Mouse (Mus musculus) gastrocnemius, postnatal 10 days (tissue): ENCODE results near the gene Fbxo36. TPM values are rescaled to one million over a fixed set of nuclear protein-coding genes. Genes with fewer than 3 reads are reported as not detected.

Experiments
- DNase-seq: peaks from one replicate; pipeline ENCODE4 v3.0.0; 2021; ENCODE audit warnings: mixed read lengths
- long read RNA-seq, 2 experiments: library from polyadenylated mRNA; stranded (forward); transcript quantifications; one replicate each; pipeline ENCODE4 v2.0.0; 2021
- total RNA-seq, 2 experiments: library from RNA; stranded (reverse); gene quantifications; 2 replicates each; pipeline ENCODE4 v1.2.3; 2021

The Fbxo36 gene
- 1 to 10 TPM; 2.1 to 2.3 TPM for total RNA-seq
- long read RNA-seq, experiment 1 = 0 reads
- long read RNA-seq, experiment 2, partial matches to known transcripts = 1 of 1 reads
- long read RNA-seq, experiment 2, other reads (novel, unspliced or antisense) = 0 of 1 reads

- DNase-seq = peak; percentile 92
Observed at GRCm38 (mm10) chr1:84839309-84840017, at the start of gene Fbxo36. Gene Fbxo36 (plus strand): TSS chr1:84839841.

GRCm38 (mm10) chr1:84791393-84791792, 48.2 kb upstream of the Fbxo36 start:
- no peak for DNase-seq

- no peak for DNase-seq
Observed at GRCm38 (mm10) chr1:84795335-84795734, 44.3 kb upstream of the Fbxo36 start.

GRCm38 (mm10) chr1:84799166-84799565, 40.5 kb upstream of the Fbxo36 start:
- DNase-seq = no peak

- DNase-seq = no peak
Observed at GRCm38 (mm10) chr1:84803788-84804187, 35.9 kb upstream of the Fbxo36 start.

- no peak for DNase-seq
Observed at GRCm38 (mm10) chr1:84817596-84817995, 22.0 kb upstream of the Fbxo36 start.

- DNase-seq = no peak
Observed at GRCm38 (mm10) chr1:84825091-84825490, 14.6 kb upstream of the Fbxo36 start.

- DNase-seq = no peak
Observed at GRCm38 (mm10) chr1:84837523-84838145, 2.0 kb upstream of the Fbxo36 start.

GRCm38 (mm10) chr1:84838156-84838555, 1.5 kb upstream of the Fbxo36 start:
- DNase-seq = no peak

GRCm38 (mm10) chr1:84838621-84839151, 955 bp upstream of the Fbxo36 start:
- peak; percentile 68 for DNase-seq

GRCm38 (mm10) chr1:84840018-84840664, 500 bp downstream of the Fbxo36 start, which contains the start of gene Trip12:
Gene Trip12 (minus strand): TSS chr1:84840516.
- no peak for DNase-seq

- no peak for DNase-seq
Observed at GRCm38 (mm10) chr1:84841061-84841460, 1.4 kb downstream of the Fbxo36 start.

- no peak for DNase-seq
Observed at GRCm38 (mm10) chr1:84843366-84843765, 3.7 kb downstream of the Fbxo36 start.

- no peak for DNase-seq
Observed at GRCm38 (mm10) chr1:84847698-84848097, 8.1 kb downstream of the Fbxo36 start.

- DNase-seq = no peak
Observed at GRCm38 (mm10) chr1:84848335-84848734, 8.7 kb downstream of the Fbxo36 start.

GRCm38 (mm10) chr1:84848801-84849455, 9.3 kb downstream of the Fbxo36 start:
- no peak for DNase-seq

GRCm38 (mm10) chr1:84849804-84850203, 10.2 kb downstream of the Fbxo36 start:
- no peak for DNase-seq

- no peak for DNase-seq
Observed at GRCm38 (mm10) chr1:84850471-84850870, 10.8 kb downstream of the Fbxo36 start.

- DNase-seq = no peak
Observed at GRCm38 (mm10) chr1:84851512-84852235, 12.0 kb downstream of the Fbxo36 start.

- no peak for DNase-seq
Observed at GRCm38 (mm10) chr1:84853721-84854120, 14.1 kb downstream of the Fbxo36 start.

GRCm38 (mm10) chr1:84854966-84855365, 15.3 kb downstream of the Fbxo36 start:
- no peak for DNase-seq

- DNase-seq = no peak
Observed at GRCm38 (mm10) chr1:84855756-84856155, 16.1 kb downstream of the Fbxo36 start.
